Mouse (Mus musculus) adrenal gland, adult 2 months (tissue): ENCODE measurements around the gene Tmem54. TPM values are rescaled to one million over a fixed set of nuclear protein-coding genes. Genes with fewer than 3 reads are reported as not detected.

Experiments used
- DNase-seq: peaks from one replicate; pipeline ENCODE4 v3.0.0; 2021
- polyA plus RNA-seq: library from polyadenylated mRNA; depleted of rRNA; stranded (reverse); fragments of >200 nt; gene quantifications from 2 replicates; pipeline ENCODE4 v1.2.3, GENCODE M21; 2012
- total RNA-seq, 2 experiments: library from RNA; stranded (reverse); gene quantifications; 2 replicates each; pipeline ENCODE4 v1.2.3; 2021

Gene Tmem54
- total and polyA plus RNA-seq, 3 experiments, result not detected

DNA sequence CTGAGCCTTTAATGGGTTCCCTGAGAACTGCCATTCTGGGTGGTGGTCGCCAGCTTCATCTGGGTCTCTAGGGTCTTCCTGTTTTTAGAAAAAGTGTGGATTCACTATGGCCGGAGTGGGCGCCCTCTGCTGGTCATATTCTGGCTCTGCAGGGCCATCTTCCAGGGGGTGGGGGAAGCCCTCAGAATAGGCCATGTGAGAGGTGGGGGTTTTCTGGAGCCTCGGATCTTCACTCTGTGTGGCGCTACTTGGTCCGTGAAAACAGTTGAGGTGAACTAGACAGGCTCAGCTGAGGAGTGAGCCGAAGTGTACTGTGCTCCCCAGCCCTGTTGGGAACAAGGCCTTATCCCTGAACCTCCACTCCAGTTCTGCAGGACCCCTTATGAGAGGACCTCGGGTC lies 24.8 kb downstream of the Tmem54 start:
- DNase-seq, result peak; percentile 26

DNA sequence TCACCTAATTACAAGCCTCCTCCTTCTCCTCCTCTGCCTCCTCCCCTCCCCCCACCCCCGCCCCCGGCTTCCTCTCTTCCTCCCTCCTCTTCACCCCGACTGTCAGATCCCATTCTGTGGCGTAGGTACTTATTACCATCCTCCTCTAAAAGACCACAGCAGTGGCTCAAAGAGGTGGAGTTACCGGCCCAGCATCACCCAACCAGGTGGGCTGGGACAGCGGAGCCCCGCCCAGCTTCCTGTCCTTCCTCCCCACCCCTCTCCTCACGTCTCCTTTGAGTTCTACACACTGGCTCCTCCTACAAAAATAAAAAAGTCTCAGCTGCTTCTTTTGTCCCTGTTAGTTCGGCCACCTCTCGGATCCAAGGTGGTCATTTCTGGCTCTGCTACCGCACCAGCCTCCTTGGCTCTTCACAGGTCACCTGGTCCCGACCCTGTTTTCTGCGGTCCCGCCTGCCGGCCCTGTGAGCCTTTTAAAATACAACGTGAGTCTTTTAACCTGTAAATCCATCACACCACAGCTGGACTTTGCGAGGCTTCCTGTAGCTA lies 25.5 kb downstream of the Tmem54 start:
- no peak for DNase-seq

DNA sequence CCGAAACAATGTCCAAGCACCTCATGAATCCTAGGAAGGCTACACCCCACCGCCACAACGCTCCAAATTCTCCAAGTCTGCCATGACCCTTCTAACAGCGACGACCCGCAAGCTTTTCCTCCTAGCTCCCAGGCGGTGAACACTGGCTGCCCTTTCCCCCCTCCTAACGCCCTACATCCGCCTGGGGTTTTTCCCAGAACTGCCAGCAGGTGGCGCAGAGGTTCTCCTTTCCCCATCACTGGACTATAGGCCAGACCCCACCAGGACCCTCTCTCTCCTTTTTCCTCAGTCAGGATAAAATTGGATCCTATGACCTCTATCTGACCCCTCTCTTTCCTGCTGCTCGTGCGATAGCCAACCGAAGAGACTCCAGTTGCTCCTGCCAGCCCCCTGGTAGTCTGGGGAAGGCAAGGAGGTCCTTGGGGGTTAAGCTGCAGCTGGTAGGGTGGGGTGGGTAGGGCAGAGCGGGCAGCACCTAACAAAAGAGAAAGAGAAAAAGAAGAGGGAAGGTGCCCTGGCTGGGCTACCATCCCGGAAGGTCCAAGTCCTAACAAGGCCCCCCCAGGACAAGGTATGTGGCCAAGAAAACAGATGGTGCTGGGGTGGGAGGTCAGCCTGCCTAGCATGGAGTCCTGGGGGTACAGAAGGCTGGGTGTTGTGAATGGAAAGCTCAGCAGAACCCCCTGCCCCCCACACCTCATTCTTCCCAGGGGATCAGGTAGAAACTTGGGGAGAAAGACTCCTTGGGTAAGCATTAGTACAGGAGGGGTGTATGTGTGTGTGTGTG lies 29.6 kb downstream of the Tmem54 start:
- DNase-seq, result peak; percentile 72

DNA sequence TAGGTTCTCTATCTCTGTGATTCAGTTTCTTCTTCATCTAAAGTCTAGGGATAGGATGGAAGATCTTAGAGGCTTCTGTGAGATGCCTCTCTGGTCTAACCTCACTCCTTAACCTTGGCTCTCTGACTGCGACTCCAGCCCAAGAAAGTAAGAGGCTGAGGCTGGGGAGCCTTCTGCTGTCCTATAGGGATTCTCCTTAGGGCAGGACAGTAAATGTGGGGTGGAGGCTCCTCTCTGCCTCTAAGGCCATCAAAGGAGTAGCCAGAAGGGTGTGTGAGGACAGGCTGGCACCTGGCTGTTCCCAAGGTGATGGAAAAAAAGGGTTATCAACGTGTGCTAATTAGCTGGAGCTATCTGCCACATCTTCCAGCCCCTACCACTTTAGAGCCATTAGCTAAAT lies 30.3 kb downstream of the Tmem54 start:
- no peak for DNase-seq

- DNase-seq, result no peak
Observed at GRCm38 (mm10) chr4:129136189-129136578, 30.8 kb downstream of the Tmem54 start.

GRCm38 (mm10) chr4:129136579-129137391 lies 31.4 kb downstream of the Tmem54 start, which contains the start of gene Fndc5:
Fndc5 (plus strand) TSS chr4:129136999.
- DNase-seq, result peak; percentile 41

DNA sequence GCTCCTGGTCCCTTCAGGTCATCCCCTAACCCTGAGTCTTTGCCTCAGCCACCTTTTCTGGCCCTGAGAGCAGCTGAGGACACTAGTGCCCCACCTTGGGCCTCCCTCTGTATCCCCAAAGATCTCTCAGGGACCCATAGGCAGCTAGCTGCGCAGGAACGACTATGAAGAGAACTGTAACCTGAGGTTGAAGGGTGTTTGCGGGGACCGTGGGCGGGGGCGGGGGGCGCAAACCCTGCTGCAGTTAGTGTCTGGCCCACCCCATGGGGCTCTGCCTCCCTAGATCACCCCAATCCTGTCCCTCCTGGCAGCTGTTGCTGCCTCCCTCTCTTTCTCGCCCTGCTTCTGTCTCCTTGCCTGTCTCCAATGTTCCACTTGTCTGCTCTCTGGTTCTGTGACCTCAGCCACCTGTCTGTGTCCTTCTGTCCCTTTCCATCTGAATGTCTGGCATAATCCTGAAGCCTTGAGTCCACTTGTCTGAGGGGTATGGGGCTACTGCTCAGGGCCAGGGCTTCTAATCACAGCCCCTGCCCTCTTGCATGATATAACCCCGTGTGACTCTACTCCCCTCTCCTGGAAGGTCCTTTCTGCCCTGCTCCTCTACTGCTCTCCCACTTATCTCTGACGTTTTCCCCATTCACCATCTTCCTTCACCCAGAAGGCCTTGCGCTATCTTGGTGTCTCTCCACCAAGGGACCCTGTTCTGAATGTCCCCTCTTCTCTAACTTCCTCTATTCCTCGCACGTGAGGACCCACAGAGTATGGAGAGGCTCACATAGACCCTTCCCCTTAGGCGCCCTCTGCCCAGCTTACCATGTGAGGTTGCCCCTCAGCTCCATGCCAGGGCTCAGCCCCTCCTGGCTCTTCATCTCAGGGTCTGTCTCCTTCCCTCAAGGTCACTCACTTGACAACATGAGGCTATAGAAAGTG lies 32.3 kb downstream of the Tmem54 start:
- DNase-seq, result no peak

- no peak for DNase-seq
Observed at GRCm38 (mm10) chr4:129139642-129140041, 34.3 kb downstream of the Tmem54 start.

- DNase-seq, result no peak
Observed at GRCm38 (mm10) chr4:129140808-129141207, 35.5 kb downstream of the Tmem54 start.

DNA sequence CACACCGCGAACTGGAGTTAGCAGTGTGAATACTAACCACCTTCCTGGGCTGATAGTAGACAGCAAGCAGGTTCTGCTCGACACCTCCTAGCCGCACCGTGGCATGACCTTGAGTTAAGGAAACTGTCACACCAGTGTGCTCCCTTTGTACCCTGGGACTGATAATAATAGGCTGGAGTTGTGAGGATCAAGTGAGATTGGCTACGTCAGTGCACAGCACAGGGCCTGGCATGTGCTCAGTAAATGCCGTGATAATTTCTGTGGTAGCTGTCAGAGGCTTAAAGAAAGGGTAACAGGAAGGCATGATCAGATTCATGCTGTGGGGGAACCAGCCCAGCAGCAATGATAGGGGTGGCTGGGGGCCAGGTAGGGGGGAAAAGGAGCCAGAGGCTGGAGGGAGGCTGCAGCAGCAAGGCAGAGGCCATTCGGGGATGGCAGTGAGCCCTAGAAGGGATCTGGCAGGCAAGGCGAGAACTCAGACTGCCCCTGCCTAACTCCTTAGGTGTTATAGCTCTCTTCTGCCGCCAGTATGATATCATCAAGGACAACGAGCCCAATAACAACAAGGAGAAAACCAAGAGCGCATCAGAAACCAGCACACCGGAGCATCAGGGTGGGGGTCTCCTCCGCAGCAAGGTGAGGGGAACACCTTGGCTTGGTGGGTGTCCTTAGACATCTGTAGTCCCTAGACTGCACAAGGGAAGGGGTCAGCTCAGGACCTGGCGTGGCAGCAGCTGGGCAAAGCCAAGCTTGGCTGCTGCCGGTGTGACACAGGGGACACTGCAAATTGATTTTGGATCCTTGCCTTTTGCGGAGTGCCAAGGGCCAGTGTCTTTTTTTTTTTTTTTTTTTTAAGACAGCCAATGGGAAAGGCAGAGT lies 36.5 kb downstream of the Tmem54 start:
- DNase-seq, result peak; percentile 31

DNA sequence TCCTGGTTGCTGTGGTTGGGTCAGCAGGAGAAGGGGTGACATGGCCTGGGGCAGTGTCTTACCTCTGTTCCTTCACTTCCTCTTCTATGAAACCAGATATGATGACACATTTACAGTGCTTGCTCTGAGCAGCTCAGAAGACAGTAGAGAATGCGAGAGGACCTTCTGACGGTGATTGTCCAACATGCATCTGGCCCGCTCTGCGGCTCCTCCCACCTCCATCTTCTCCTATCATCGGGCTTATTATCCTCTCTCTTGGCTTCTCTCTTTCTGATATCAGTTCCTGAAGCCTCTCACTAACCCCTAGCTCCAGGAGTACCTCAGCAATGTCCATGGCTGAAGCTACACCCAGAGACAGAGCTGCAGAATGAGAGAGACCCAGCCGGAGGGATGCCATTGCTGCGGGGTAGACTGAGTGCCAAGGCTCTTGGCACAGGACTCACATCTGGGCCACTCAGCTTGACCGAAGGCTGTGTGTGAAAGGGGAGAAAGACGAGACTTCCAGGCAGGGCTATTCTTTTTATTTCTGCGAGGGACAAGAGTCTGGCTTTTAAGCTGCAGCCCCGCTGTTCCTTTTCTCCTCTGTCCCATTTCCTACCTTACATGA lies 37.2 kb downstream of the Tmem54 start:
- no peak for DNase-seq

DNA sequence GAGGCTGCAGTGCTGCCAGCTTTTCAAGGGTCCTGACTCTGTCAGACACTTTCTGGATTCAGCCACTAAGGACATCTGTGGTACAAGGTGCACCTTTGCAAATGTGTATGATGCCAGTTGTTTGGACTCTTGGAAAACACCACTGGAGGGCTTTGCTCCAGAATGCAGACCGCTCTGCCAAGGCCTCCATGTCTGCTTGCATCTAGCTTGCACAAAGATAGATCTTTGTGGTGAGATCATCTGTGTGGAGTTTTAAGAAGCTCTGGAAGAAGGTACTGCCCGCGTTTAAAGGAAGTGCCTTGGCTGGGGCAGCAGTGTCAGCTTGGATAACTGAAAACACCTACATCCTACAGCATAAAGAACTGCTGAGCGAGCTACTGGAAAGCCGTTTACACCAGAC lies 38.2 kb downstream of the Tmem54 start:
- DNase-seq, result no peak

- DNase-seq, result no peak
Observed at GRCm38 (mm10) chr4:129144401-129145367, 39.3 kb downstream of the Tmem54 start.

DNA sequence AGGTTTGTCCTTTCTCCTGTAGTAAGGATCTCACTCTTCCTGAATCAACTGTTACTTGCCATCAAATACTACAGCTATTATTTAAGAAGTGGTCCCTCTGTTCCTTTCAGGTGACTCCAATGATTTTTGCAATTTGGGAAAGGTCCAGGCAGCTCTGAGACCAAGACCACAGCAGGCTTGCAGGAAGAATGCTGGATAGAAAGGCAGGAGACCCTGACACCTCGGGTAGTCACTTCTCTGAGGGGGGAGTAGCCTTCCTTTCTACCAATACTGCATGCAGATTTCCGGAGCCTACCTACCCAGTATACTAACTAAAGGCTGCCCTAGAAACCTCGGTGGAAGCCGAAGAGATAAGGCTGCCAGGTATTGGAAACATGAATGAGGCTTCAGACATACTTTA lies 40.1 kb downstream of the Tmem54 start:
- DNase-seq, result no peak

DNA sequence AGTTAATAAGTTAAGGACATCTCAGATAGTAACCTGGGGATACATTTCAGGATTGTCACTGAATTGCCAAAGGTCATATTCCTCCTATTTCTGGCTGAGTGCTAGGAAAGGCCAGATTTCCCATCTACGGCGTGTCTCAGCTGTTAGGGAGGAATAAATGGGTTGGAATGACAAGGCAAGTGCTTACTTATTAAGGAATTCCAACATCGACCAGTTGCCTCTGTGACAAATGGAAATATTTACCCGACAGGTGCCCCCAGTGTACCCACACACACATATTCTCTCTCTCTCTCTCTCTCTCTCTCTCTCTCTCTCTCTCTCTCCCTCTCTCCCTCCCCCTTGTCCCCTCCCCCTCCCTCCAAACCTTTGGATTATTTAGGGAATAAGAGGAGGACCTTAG lies 40.6 kb downstream of the Tmem54 start:
- DNase-seq, result no peak

DNA sequence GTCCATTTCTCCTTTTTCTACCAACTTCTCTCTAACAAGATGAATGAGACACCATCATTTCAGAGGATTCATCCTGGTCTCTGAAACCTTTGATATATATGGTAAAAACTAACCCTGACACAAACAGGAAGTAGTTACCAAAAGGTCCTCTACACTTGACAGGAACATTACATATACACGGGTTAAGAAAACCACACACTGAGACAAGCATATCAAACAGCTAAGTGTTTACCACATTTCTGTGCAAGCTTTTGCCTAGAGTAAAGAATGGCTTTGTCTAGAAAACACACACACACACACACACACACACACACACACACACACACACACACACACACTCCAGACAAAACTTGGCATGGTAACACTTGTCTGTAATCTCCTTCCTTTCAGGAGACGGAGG lies 41.0 kb downstream of the Tmem54 start:
- no peak for DNase-seq

DNA sequence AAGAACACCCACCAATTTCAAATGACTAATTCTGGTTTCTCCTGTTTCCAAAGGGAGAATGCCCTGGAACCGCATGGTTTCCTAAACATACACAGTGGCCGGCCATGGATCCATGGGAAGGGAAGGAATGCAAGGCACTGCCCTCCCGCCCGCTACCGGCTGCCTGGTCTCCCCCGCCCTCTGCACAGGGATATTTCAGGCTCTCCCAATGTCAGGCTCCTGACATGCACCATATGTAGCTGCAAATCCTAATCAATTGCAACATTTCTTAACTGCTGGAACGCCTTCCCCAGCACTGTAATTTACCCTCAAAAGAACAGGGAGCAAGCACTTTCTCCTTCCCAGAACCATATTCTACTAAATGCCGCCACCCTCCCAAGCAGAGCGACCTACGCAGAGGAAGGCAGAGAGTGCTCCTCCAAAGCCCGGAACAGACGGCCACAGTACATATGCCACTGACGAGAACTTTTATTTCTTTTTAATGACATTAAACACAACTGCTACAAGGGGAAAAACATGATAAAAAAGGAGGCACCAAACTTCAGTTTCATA lies 42.3 kb downstream of the Tmem54 start:
- no peak for DNase-seq

DNA sequence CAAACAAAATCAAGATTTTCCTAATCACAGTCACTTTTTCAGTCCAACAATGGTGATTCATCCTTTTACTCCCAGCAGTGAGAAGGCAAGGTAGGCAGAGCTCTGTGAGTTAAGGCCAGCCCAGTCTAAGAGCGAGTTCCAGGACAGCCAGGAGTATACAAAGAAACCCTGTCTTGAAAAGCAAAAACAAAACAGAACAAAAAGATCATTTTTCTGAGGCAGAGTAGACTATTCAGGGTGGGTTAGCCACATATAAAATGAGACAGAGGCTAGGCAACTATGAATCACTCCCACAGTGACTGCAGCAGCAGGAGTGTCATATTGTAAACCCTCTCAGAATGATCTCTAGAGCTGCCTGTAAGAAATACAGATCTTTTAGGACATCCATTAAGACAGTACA lies 44.0 kb downstream of the Tmem54 start:
- DNase-seq, result no peak

DNA sequence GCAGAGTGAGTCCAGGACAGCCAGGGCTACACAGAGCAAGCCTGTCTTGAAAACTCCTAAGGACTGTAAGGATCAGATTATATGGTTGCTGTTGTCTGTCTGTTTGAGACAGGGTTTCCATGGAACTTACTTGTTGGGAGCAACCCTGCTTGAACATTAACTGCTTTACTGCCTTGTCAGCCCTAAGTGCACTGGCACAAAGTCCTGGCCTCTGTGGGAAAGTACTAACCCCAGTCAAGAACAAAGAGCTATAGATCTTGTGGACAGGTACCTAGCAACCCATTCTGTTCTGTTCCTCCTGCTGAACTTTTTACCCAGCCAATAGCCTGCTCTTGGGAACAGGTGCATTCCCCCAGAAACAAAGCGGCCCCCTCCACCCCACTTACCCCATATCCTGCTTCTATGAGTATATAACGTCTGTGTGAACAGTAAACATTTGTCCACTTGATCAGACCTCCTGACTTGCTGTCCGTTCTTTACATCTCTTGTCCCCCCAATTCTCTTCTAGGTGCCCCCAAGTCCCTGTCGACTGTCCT lies 46.0 kb downstream of the Tmem54 start:
- DNase-seq, result no peak
